Mouse (Mus musculus) ES-Bruce4 (cell line): ENCODE results near the gene Esrrg.

ENCODE experiments used
- CTCF ChIP-seq: IDR thresholded peaks from one replicate; pipeline ENCODE4 v1.8.1; 2011; ENCODE audit warnings: low read depth, low read length
- EP300 ChIP-seq: IDR thresholded peaks from 2 replicates; pipeline ENCODE4 v1.6.1; 2011; ENCODE audit warnings: low read depth, low read length; ENCODE audit not compliant: insufficient read depth
- POLR2A ChIP-seq: IDR thresholded peaks from one replicate; pipeline ENCODE4 v1.8.1; 2011; ENCODE audit warnings: low read length; ENCODE audit not compliant: insufficient read depth

- no peak for TF ChIP-seq CTCF
- TF ChIP-seq POLR2A = no peak
- TF ChIP-seq EP300 = no peak
These were observed 42.4 kb downstream of the Esrrg start for GRCm38 (mm10) chr1:187650786-187651687.
